Mouse (Mus musculus): ENCODE results near the gene Tpst1. TPM values are rescaled to one million over a fixed set of nuclear protein-coding genes. Genes with fewer than 3 reads are reported as not detected.
A peak's percentile ranks its signal among the peaks of the same experiment; 100 is the strongest.

The Tpst1 gene
- total RNA-seq, 4 experiments from 2014 or later = 41.3 to 54.4 (median 48.8) TPM

DNA sequence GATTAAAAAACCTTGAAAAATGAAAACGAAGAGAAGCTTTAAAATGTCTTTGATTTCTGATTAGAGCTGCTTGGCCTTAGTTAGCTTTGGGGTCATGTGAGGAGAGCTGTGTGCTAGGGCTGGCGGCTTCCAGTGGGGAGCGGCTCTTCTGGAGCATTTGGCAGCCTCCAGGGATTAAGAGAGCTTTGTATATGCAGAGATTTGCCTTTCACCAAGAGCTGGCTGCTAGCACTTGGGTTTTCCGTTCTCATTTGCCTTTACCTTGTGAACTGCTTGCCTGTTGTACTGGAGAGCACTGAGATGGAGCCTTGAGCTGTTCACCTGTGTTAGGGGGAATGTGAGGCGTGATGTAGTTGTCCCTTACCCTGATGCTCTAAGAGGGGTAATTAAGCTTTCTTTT lies 20.6 kb upstream of the Tpst1 start:
- DNase-seq (ENCODE audit: low spot score in 2 of 2) = no peak

DNA sequence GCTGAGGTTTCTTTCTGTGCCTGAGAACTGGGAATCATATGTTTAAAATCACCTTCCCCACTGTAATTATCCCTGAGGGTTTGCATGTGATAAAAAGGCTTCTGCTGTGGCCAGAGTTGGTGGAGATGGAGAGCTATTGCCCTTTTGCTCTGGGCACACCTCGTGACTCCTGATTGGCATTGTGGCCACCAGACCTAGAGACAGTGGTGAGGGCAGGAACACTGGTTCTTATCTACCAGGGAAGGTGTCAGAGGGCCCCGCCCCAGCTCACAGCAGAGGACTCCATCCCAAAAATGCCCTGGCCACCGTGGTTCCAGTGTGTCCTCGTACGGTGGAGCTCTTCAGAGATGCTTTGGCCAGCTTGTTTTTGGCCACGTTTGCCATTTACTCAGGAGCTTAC lies 20.2 kb upstream of the Tpst1 start:
- DNase-seq (ENCODE audit: low spot score in 2 of 2) = no peak

DNA sequence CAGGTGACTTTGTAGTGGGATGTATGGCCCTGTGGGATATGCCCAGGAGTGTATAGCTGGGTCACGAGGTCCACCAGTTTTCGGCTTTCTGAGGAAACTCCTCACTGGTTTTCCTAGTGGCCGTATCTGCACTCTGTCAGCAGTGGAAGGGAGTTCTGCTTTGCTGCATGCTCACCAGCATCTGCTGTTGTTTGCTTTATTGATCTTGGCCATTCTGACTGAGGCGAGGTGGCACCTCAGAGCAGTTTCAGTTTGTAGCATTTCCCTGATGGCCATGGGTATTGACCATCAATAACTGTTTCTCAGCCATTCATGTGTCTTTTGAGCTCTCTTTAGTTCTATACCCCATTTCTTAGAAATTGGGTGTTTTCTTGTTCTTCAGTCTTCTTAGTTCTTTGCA lies 17.4 kb upstream of the Tpst1 start:
- no peak for DNase-seq (ENCODE audit: low spot score in 2 of 2)

DNA sequence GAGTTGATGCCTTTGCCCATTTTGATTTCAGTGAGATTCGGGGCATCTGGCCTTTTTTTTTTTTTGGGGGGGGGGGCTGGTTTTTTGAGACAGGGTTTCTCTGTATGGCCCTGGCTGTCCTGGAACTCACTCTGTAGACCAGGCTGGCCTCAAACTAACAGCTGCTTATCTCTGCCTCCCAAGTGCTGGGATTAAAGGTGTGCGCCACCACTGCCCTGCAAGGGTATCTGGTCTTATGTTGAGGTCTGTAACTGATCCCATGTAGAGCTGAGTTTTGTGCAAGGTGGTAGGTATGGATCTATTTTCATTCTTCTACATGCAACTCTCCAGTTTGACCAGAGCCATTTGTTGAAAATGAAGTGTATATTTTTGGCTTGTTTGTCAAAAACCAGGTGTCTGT lies 16.8 kb upstream of the Tpst1 start:
- DNase-seq (ENCODE audit: low spot score in 2 of 2) = no peak

DNA sequence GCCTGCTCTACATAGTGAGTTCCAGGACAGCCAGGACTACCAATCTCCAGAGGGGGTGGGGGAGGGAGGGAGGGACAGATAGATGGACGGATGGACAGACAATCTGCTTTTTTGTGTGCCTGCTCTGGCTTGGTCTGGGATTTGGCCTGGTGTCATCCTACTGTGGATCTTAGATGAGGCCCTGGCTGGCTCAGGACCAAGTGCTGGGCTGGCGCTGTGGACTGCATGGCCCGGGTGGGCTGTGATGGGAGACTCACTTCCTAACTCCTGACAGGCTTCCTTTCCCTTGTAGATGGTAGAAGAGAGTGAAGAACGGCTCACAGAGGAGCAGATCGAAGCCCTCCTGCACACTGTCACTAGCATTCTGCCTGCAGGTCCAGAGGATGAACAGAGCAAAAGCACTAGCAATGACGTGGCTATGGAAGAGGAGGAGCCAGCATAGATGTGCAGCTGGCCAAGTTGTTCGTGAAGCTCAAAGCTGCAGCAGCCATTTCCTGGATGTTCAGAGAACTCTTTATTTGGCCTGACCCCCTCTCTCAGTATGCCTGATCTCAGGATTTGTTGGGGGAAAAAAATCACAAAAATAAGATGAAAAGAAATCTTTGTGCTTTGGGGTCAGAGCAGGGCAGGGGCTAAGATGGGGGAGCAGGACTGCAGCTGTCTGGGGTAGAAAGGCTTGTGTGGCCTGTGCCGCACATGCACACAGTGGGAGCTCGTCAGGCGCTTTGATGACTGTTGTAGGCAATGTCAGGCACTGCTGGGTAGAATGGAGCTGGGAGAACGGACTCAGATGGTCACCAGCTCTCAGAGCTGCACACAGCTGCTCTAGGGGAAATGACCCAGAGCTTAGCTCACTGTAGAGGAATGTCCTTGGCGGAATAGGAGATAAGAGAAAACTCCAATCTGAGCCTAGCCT lies 13.5 kb upstream of the Tpst1 start:
- no peak for DNase-seq (ENCODE audit: low spot score in 2 of 2)

DNA sequence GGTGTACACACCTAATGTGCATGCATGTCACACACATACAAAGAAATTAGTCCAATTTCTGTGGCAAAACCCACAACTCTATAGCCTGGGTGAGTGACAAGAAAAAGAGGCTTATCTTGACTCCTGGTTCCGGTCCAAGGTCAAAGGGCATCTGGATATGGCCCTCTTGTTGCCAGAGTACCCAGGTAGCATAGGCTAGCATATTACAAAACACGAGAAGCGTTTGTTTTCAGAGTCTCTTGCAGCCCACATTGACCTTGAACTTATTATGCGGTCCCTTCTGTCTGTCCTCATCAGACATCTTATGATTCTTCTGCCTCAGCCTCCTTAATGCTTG lies 12.8 kb upstream of the Tpst1 start:
- DNase-seq (ENCODE audit: low spot score in 2 of 2) = no peak

DNA sequence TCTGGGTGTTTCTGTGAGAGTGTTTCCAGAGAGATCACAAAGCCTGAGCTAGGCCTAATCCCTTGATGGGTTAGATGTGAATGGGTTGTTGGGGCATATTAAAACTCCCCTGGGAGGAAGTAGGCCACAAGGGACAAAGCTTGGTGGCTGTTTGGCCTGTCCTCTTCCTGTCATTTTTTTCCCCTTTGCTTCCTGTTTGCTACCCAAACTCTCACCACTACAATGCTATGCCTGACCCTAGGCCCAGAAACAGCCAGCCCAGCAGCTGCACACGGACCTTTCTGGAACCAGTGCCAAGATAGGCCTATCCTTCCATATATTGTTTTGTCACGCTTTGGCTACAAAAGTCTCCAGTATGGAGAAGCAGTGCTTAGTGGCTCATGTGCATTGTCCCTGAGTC lies 11.0 kb upstream of the Tpst1 start:
- no peak for DNase-seq (ENCODE audit: low spot score in 2 of 2)

DNA sequence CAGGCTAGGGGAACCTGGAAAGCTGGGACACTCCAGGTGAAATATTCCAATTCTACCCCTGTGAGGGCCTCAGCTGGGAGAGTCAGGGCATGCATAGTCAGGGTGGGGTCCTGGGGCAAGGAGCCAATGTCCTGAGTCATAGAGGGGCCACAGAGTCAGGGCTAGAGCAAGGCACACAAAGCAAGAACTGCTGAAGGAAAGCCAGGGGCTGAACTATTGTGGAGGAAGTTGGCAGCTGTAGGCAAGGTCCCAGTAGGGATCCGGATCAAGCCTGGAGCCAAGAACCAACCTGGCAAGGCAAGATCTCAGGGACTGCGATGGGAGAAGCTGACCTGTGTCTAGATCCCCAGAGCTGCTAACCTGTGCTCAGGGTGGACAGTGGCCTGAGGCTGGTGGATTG lies 9.4 kb upstream of the Tpst1 start:
- no peak for DNase-seq (ENCODE audit: low spot score in 2 of 2)

DNA sequence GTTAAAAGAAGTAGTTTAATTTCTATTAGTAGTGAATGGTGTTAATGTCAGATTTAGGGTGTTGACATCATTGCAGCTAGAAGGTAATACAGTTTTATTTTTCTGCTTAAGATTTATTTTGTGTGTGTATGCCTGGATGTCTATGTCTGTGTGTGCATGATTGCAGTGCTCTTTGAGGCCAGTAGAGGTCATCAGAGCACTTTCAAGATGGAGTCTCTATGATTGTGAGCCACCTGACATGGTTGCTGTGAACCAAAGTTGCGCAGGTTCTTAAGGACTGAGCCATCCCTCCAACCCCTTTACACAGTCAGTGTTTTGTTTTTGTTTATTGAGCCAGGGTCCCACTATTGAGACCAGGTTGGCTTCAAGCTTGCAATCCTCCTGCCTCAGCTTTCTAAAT lies 7.5 kb upstream of the Tpst1 start:
- no peak for DNase-seq (ENCODE audit: low spot score in 2 of 2)

DNA sequence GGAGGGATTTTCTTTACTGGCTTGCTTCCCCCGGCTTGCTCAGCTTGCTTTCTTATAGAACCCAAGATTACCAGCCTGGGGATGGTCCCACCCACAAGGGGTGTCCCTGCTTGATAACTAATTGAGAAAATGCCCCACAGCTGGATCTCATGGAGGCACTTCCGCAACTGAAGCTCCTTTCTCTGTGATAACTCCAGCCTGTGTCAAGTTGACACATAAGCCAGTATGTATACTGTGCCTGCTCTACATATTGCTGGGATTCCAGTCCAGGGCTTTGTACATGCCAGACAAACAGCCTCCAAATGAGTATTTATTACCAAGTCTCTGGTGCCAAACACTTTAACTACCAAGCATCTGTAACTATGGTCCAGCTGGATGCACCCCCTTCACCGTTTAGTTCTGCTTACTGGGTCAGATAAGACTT lies 5.3 kb upstream of the Tpst1 start:
- no peak for DNase-seq (ENCODE audit: low spot score in 2 of 2)

DNA sequence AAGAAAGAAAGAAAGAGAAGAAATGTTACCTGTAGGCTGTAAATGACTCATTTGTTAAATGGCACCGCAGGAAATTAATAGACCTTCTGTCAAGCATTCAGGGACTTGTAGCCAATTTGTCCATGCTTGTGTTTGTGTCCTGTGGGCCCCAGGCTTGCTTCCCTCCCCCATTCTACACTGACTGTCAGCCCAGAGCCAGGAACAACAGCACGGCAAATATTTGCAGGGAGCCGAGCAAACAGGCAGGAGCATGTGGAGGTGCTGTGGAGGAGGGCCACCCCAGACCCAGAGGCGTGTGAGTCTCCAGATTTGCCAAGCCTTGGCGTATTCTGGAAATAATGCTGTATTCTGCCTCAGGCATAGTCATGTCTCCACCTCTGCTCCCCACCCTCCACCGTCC lies 1.4 kb downstream of the Tpst1 start:
- no peak for DNase-seq (ENCODE audit: low spot score in 2 of 2)

DNA sequence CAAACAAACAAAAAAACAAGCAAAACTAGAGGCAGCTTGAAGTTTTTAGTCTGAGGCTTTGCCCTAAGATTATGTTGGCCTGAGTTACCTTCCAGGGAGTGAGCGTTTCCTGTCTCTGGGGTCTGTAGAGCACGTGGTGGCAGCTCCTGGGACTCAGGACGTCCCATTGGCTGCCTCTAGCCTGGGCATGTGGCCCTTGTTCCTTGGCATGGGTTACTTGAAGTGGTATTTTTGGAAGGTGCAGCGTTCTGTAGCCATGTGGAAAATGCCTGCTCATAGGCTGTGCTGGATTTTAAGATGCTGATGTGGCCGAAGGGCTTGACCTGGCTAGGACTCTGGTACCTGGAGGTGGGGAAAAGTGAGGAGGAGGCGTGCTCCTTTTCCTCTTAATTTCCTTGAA lies 3.3 kb downstream of the Tpst1 start:
- no peak for DNase-seq (ENCODE audit: low spot score in 2 of 2)

DNA sequence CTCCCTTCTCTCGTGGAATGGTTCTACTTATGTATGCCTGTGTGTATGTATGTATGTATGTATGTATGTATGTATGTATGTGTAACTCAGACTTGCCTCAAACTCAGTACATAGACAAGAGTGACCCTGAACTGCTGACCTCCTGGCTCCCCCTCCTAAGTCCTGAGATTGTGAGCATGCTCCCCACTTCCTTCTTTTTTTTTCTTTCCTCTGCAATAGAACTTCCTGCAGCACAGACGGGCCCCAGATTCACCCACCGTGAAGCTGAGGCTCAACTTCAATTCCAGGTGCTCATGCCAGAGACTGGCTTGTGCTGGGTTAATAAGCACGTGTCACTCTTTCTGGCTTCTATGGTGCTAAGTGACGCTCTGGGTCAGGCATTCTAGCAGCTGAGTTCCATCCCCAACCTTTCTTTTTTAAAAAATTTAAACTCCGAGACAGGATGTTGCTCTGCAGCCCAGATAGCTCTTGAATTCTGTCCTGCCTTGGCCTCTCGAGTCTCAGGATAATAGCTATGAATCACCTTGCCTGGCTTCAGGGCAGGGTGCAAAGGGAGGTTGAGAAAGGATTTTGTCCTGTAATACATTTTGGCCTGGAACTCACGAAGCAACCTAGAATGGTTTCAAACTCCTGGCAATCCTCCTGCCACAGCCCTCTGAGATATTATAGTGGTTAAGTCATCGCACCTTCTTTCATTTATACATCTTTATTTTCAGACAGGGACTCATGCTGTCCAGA lies 5.1 kb downstream of the Tpst1 start:
- DNase-seq (ENCODE audit: low spot score in 2 of 2) = no peak

DNA sequence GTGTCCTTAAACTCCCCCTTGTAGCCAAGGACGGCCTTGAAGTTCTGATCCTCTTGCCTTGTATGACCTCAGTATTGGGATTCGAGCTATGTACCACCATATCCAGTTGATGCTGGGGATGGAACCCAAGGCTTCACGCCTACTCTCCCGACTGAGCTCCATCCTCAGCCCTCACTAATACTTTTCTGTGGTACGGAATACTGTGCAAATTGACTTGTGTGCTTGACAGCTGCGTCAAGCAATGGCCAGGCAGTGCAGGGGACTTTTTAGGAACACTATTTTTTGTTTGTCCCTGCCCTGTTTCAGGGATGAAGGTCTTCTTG lies 5.7 kb downstream of the Tpst1 start:
- no peak for DNase-seq (ENCODE audit: low spot score in 2 of 2)

DNA sequence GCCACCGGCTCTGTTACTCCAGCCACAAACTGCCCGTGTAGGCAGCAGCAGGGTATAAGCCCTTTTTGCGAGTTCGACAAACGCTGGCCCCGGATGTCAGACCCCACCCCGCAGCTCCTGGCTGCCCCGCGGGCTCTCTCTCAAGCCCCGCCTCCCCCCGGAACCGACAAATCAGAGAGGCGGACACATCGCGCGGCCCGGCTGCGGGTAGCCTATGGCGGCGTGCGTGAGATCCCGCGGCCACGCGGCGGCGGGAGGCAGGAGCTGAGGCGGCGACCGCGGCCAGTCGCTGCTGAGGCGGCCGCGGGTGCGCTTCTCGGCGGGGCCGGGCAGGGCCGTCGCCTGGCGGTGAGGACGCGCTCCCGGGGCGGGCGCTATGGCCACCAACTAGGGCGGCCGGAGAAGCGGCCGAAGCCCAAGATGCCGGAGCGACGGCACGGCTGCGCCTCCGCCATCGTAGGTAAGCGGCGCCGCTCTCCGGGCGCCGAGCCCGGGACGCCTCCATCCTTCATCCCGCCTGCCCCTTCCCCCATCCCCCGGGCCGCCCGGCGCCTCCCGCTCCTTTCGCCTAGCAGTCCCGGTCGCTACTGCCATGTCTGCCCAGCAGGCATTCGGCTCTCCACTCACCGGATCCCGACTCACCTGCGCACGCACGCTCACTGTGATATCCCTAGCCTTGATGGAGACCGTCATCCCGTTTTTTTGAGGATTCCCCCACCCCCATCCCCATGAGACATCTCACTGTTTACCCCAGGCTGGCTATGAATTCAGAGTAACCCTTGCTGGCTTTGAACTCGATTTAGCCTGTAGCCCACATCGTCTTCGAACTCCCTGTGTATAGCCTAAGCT lies 6.3 kb downstream of the Tpst1 start:
- DNase-seq (ENCODE audit: low spot score in 2 of 2) = peak; percentile 89 to 95

DNA sequence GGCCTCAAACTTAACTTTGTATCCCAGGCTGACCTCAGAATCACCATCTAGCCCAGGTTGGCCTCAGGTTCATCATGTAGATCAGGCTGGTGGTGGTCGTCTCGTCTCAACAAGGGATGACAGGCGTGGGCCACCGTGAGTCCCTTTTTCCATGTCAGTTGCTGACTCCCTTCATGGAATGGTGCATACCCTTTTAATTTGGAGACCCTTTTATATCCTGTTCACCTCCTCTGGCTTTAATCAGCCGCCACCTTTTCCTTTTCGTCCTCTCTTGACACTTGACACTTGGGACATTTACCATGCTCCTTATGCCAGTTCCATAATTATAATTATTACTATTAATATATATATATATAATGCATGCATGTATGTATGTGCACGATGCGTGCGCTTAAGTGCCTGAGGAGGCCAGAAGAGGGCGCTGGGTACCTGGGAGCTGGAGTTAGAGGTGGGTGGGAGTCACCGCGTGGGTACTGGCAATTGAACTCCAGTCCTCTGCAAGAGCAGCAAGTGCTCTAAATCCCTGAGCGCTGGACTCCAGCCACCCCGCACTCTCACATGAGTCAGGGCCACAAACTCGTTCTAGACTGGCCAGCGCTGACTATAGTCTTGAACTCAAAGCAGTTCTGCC lies 7.0 kb downstream of the Tpst1 start:
- no peak for DNase-seq (ENCODE audit: low spot score in 2 of 2)

DNA sequence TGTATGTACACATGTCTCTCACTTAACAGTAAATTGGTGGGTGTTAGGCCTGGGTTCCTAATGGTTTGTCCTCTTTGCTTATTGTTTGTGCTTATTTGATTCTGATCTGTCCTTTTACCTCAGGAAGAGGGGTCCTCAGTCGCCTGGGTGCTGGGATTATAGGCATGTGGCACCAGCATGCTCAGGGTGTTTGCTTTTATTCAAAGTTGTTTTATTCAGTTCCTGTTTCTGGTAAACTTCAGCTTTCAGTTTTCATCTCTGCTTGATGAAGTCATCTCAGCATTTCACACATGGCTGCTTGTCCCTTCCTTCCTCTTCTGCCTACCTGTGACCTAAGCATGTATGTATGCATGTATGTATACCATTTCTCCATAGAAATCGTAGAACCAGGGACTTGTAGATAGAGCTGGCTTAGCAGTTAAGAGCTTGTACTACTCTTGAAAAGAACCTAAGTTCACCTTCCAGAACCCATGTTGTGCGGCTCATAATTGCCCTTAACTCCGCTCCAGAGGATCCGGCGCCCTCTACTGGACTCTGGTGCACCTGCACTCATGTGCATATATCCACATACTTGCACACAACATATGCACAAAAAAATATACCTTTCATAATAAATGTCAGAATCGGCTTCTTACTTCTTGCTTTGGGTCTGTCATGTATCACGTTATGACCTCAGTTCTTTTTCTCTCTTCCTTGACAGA lies 8.2 kb downstream of the Tpst1 start:
- DNase-seq (ENCODE audit: low spot score in 2 of 2) = no peak

DNA sequence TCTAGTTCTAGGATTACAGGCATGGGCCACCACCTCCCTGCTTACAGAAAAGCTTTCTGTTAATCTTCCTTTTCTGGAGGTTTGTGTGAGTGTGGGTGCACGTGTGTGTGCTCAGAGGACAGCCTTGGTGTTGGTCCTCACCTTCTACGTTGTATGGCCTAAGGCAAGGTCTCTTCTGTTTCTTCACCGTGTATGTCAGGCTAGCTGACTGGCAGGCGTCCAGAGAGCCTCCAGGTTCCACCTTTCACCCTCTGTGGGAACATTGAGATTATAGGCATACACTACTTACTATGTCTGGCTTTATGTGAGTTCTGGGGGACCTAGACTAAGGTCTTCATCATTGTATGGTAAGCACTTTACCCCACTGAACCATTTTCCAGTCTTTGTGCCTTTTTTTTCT lies 9.3 kb downstream of the Tpst1 start:
- DNase-seq (ENCODE audit: low spot score in 2 of 2) = no peak

DNA sequence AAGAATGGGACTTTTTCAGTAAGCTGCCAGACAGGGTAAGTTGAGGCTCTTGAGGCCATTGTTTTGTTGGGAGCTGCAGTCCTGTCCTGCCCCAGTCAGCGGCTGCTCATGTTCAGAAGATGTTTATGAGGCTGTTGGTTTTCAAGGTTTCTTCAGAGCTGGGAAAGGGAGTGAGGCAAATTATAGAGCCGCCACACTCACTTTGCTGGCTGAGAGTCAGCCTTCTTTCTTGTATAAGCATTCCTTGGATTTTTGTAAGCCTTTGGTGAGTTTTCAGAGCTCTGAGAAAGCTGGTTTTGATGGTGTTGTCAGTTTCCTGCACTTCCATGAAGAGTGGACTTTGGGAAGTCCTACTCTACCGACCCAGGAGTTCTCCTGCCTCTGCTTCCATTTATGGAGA lies 11.1 kb downstream of the Tpst1 start:
- no peak for DNase-seq (ENCODE audit: low spot score in 2 of 2)

DNA sequence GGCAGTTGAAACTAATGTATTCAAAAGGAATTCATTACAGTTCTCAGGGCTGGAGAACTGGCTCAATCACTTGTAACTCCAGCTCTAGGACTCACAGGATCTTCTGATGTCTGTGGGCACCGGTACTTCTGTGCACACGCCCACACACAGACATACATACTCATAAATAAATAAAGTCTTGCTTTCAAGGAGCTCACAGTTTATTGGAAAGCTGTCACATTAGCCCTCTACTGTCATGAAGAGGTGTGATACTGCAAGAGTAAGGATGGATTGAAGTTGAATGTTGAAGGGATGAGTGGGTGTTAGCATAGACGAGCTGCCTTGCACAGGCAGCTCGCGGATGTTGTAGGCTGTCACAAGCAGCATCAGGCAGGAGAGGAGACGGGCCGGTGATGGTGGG lies 14.9 kb downstream of the Tpst1 start:
- no peak for DNase-seq (ENCODE audit: low spot score in 2 of 2)

DNA sequence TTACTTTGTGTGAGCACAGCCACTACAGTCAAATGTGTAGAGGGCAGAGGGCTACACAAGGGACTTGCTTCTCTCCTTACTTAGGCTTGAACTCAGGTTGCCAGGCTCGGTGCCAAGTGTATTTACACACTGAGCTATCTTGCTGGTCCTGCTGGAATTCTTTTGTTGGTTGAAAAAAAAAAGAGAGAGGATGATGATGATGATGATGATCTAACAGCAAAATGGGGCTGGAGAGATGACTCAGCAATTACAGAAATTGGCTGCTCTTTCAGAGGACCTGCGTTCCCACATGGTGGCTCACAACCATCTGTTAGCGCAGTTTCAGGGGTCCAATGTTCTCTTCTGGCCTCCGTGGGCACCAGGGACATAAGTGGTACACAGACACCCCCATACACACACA lies 15.5 kb downstream of the Tpst1 start:
- DNase-seq (ENCODE audit: low spot score in 2 of 2) = no peak

Data from layer of hippocampus, adult 8-10 months (tissue).